Mouse (Mus musculus): ENCODE measurements around the gene Nedd8.

Nedd8 gene

GRCm38 (mm10) chr14:55671486-55671832 lies 465 bp downstream of the Nedd8 start:
- no peak for DNase-seq (ENCODE audit: low read depth in 1 of 2, low spot score in 2 of 2)

GRCm38 (mm10) chr14:55660636-55661035 lies 11.3 kb downstream of the Nedd8 start:
- no peak for DNase-seq (ENCODE audit: low read depth in 1 of 2, low spot score in 2 of 2)

GRCm38 (mm10) chr14:55659960-55660573 lies 11.9 kb downstream of the Nedd8 start, which contains the start of gene Mdp1:
Gene Mdp1, minus strand, starts transcription at chr14:55660508.
- DNase-seq (ENCODE audit: low read depth in 1 of 2, low spot score in 2 of 2) = peak; percentile 47 to 69

GRCm38 (mm10) chr14:55658011-55658410 lies 13.9 kb downstream of the Nedd8 start:
- DNase-seq (ENCODE audit: low read depth in 1 of 2, low spot score in 2 of 2) = no peak

- DNase-seq (ENCODE audit: low read depth in 1 of 2, low spot score in 2 of 2) = no peak
Measured at GRCm38 (mm10) chr14:55656935-55657334, 15.0 kb downstream of the Nedd8 start.

GRCm38 (mm10) chr14:55651528-55651927 lies 20.4 kb downstream of the Nedd8 start:
- DNase-seq (ENCODE audit: low read depth in 1 of 2, low spot score in 2 of 2) = no peak

- DNase-seq (ENCODE audit: low read depth in 1 of 2, low spot score in 2 of 2) = no peak
Measured at GRCm38 (mm10) chr14:55649884-55650283, 22.0 kb downstream of the Nedd8 start, which contains the start of gene Tssk4. Gene Tssk4, plus strand, starts transcription at chr14:55650184.

- DNase-seq (ENCODE audit: low read depth in 1 of 2, low spot score in 2 of 2) = no peak
Measured at GRCm38 (mm10) chr14:55644261-55644888, 27.5 kb downstream of the Nedd8 start.

GRCm38 (mm10) chr14:55643060-55643907 lies 28.6 kb downstream of the Nedd8 start, which contains the start of gene Tm9sf1:
Gene Tm9sf1, minus strand, starts transcription at chr14:55643806.
- peak; percentile 67 to 85 for DNase-seq (ENCODE audit: low read depth in 1 of 2, low spot score in 2 of 2)

GRCm38 (mm10) chr14:55642679-55643059 lies 29.3 kb downstream of the Nedd8 start:
- DNase-seq (ENCODE audit: low read depth in 1 of 2, low spot score in 2 of 2) = no peak

- DNase-seq (ENCODE audit: low read depth in 1 of 2, low spot score in 2 of 2) = no peak
Measured at GRCm38 (mm10) chr14:55641291-55641690, 30.6 kb downstream of the Nedd8 start.

- no peak for DNase-seq (ENCODE audit: low read depth in 1 of 2, low spot score in 2 of 2)
Measured at GRCm38 (mm10) chr14:55640816-55641215, 31.1 kb downstream of the Nedd8 start.

GRCm38 (mm10) chr14:55637795-55638194 lies 34.1 kb downstream of the Nedd8 start, which contains the start of gene Gm49378:
Gene Gm49378, minus strand, starts transcription at chr14:55637895.
- no peak for DNase-seq (ENCODE audit: low read depth in 1 of 2, low spot score in 2 of 2)

- peak; percentile 63 to 77 for DNase-seq (ENCODE audit: low read depth in 1 of 2, low spot score in 2 of 2)
Measured at GRCm38 (mm10) chr14:55635523-55636007, 36.4 kb downstream of the Nedd8 start, which contains the start of gene Ipo4. Gene Ipo4, minus strand, starts transcription at chr14:55635957.

- no peak for DNase-seq (ENCODE audit: low read depth in 1 of 2, low spot score in 2 of 2)
Measured at GRCm38 (mm10) chr14:55634874-55635522, 36.9 kb downstream of the Nedd8 start.

- DNase-seq (ENCODE audit: low read depth in 1 of 2, low spot score in 2 of 2) = peak in 1 of 2 experiments; percentile 62
Measured at GRCm38 (mm10) chr14:55629312-55629711, 42.6 kb downstream of the Nedd8 start.

- DNase-seq (ENCODE audit: low read depth in 1 of 2, low spot score in 2 of 2) = no peak
Measured at GRCm38 (mm10) chr14:55628077-55628827, 43.7 kb downstream of the Nedd8 start.

GRCm38 (mm10) chr14:55618486-55619195 lies 53.3 kb downstream of the Nedd8 start:
- DNase-seq (ENCODE audit: low read depth in 1 of 2, low spot score in 2 of 2) = no peak

GRCm38 (mm10) chr14:55617822-55618221 lies 54.1 kb downstream of the Nedd8 start, which contains the start of gene Rec8:
Gene Rec8, plus strand, starts transcription at chr14:55618037.
- no peak for DNase-seq (ENCODE audit: low read depth in 1 of 2, low spot score in 2 of 2)

GRCm38 (mm10) chr14:55616844-55617243 lies 55.1 kb downstream of the Nedd8 start:
- no peak for DNase-seq (ENCODE audit: low read depth in 1 of 2, low spot score in 2 of 2)
